Mouse (Mus musculus): ENCODE data around the gene Hps4. TPM values are rescaled to one million over a fixed set of nuclear protein-coding genes. Genes with fewer than 3 reads are reported as not detected.
"Not testable (repeated sequence)": the region's sequence is repeated elsewhere in the genome, so short reads cannot be mapped to it uniquely, and the experiment has no call there.

Gene Hps4
- polyA plus RNA-seq, 1 experiment from 2014 or later, result 42.9 TPM

DNA sequence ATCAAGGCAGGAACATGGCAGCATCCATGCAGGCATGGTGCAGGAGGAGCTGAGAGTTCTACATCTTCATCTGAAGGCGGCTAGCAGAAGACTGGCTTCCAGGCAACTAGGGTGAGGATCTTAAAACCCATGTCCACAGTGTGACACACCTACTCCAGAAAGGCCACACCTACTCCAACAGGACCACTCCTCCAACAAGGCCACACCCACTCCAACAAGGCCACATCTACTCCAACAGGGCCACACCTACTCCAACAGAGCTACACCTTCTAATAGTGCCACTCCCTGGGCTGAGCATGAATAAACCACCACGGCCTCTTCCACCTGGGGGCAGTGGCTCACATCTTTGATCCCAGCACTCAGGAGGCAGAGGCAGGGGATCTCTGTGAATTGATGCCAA is 23.5 kb upstream of the Hps4 start:
- 54% methylated on average over 2 of the region's 2 CpGs for WGBS
- DNase-seq (ENCODE audit: low spot score); H3K4me3 ChIP-seq (ENCODE audit: low read depth, low read length); H3K4me2 ChIP-seq (ENCODE audit: low read length); H3K27ac ChIP-seq (ENCODE audit: low read depth); H3K4me1 ChIP-seq (replicated peaks; ENCODE audit: control insufficient read depth, insufficient read depth, low read length); H3K9ac ChIP-seq (ENCODE audit: low read length); H3K9me3 ChIP-seq (ENCODE audit: control insufficient read depth, low read length); H3K27me3 ChIP-seq (replicated peaks; ENCODE audit: control insufficient read depth, insufficient read depth, low read length); ATAC-seq (replicated peaks; ENCODE audit: low FRiP score, low TSS enrichment, low read depth): not testable (repeated sequence)
- peaks cover 11% of the 10 kb centered on the region for H3K36me3 ChIP-seq (ENCODE audit: control insufficient read depth, insufficient read depth, low read length)

GRCm38 (mm10) chr5:112320379-112320778 is 22.5 kb upstream of the Hps4 start:
- Histone ChIP-seq H3K27ac (ENCODE audit: low read depth) (no peak overlapping the region), H3K4me2 (ENCODE audit: low read length) (no peak overlapping the region), H3K9me3 (ENCODE audit: control insufficient read depth, low read length) (no peaks in the 10 kb centered on the region), H3K36me3 (ENCODE audit: control insufficient read depth, insufficient read depth, low read length) (peaks cover 3% of the 10 kb centered on the region), H3K27me3 (replicated peaks; ENCODE audit: control insufficient read depth, insufficient read depth, low read length) (no peaks in the 10 kb centered on the region), H3K9ac (ENCODE audit: low read length) (no peak overlapping the region), H3K4me3 (ENCODE audit: low read depth, low read length) (no peak overlapping the region), H3K4me1 (replicated peaks; ENCODE audit: control insufficient read depth, insufficient read depth, low read length) (peaks cover 6% of the 10 kb centered on the region)
- WGBS, result 76% methylated on average over 5 of the region's 5 CpGs
- no peak for ATAC-seq (replicated peaks; ENCODE audit: low FRiP score, low TSS enrichment, low read depth)
- DNase-seq (ENCODE audit: low spot score), result no peak

DNA sequence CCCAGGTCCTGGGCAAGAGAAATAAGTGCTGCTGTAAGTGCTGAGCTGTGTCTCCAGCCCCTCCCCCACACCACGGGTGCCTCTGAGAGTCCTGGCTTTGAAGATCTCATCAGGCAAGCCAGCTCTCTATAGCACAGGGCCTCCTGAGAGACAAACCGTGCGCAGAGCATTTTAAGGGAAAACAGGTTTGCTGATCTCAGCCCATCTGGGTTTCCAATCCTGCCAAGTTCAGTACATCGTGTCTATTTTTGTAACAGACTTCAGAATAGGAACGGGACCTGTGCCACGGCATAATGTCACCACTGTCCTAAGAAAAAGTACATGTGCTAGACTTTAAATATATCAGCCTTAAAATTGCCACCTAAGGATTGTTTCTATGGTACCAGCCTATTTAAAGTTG is 21.9 kb upstream of the Hps4 start:
- Histone ChIP-seq H3K36me3 (ENCODE audit: control insufficient read depth, insufficient read depth, low read length) (no peaks in the 10 kb centered on the region), H3K9me3 (ENCODE audit: control insufficient read depth, low read length) (no peaks in the 10 kb centered on the region), H3K4me2 (ENCODE audit: low read length) (no peak overlapping the region), H3K27ac (ENCODE audit: low read depth) (no peak overlapping the region), H3K4me1 (replicated peaks; ENCODE audit: control insufficient read depth, insufficient read depth, low read length) (peaks cover 7% of the 10 kb centered on the region), H3K4me3 (ENCODE audit: low read depth, low read length) (no peak overlapping the region), H3K27me3 (replicated peaks; ENCODE audit: control insufficient read depth, insufficient read depth, low read length) (no peaks in the 10 kb centered on the region), H3K9ac (ENCODE audit: low read length) (no peak overlapping the region)
- DNase-seq (ENCODE audit: low spot score) (no peak), ATAC-seq (replicated peaks; ENCODE audit: low FRiP score, low TSS enrichment, low read depth) (no peak)
- 87% methylated on average over 6 of the region's 6 CpGs for WGBS

DNA sequence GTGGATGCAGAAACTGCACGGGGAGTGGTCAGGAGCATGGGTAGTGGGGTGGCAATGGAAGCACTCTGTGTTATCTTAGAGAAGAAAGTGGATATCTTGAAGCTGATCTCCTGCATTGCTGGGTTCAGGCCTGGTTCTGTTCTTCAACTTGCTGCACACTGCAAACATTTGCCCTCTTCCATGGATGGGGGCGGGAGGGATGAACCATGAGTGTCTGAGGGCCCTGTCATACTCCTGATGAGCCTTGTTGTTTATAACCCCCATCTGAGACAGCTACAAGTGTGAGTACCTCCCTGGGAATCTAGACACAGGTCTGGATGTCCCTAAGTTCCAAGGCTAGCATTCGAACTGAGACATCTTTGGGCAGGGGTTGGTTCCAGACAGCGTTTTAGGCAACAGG is 21.5 kb upstream of the Hps4 start:
- no peaks in the 10 kb centered on the region for H3K36me3 ChIP-seq (ENCODE audit: control insufficient read depth, insufficient read depth, low read length)
- 75% methylated on average over 4 of the region's 4 CpGs for WGBS
- H3K27me3 ChIP-seq (replicated peaks; ENCODE audit: control insufficient read depth, insufficient read depth, low read length), result no peaks in the 10 kb centered on the region
- H3K27ac ChIP-seq (ENCODE audit: low read depth), result no peak overlapping the region
- no peak for DNase-seq (ENCODE audit: low spot score)
- no peaks in the 10 kb centered on the region for H3K9me3 ChIP-seq (ENCODE audit: control insufficient read depth, low read length)
- no peak overlapping the region for H3K4me3 ChIP-seq (ENCODE audit: low read depth, low read length)
- no peak overlapping the region for H3K4me2 ChIP-seq (ENCODE audit: low read length)
- ATAC-seq (replicated peaks; ENCODE audit: low FRiP score, low TSS enrichment, low read depth), result no peak
- H3K4me1 ChIP-seq (replicated peaks; ENCODE audit: control insufficient read depth, insufficient read depth, low read length), result peaks cover 7% of the 10 kb centered on the region
- H3K9ac ChIP-seq (ENCODE audit: low read length), result no peak overlapping the region

GRCm38 (mm10) chr5:112323246-112323645 is 19.6 kb upstream of the Hps4 start:
- Histone ChIP-seq H3K27me3 (replicated peaks; ENCODE audit: control insufficient read depth, insufficient read depth, low read length) (no peaks in the 10 kb centered on the region), H3K9me3 (ENCODE audit: control insufficient read depth, low read length) (no peaks in the 10 kb centered on the region), H3K4me3 (ENCODE audit: low read depth, low read length) (no peak overlapping the region), H3K36me3 (ENCODE audit: control insufficient read depth, insufficient read depth, low read length) (peaks cover 6% of the 10 kb centered on the region), H3K4me1 (replicated peaks; ENCODE audit: control insufficient read depth, insufficient read depth, low read length) (peaks cover 14% of the 10 kb centered on the region), H3K9ac (ENCODE audit: low read length) (no peak overlapping the region), H3K4me2 (ENCODE audit: low read length) (no peak overlapping the region), H3K27ac (ENCODE audit: low read depth) (no peak overlapping the region)
- ATAC-seq (replicated peaks; ENCODE audit: low FRiP score, low TSS enrichment, low read depth), result no peak
- no peak for DNase-seq (ENCODE audit: low spot score)
- 84% methylated on average over 6 of the region's 6 CpGs for WGBS

GRCm38 (mm10) chr5:112324637-112325545 is 18.0 kb upstream of the Hps4 start:
- DNase-seq (ENCODE audit: low spot score) (peak; percentile 68), ATAC-seq (replicated peaks; ENCODE audit: low FRiP score, low TSS enrichment, low read depth) (peak; percentile 73)
- Histone ChIP-seq H3K4me1 (replicated peaks; ENCODE audit: control insufficient read depth, insufficient read depth, low read length) (peaks cover 14% of the 10 kb centered on the region), H3K4me2 (ENCODE audit: low read length) (peak overlapping the region; percentile 53), H3K36me3 (ENCODE audit: control insufficient read depth, insufficient read depth, low read length) (peaks cover 22% of the 10 kb centered on the region), H3K27me3 (replicated peaks; ENCODE audit: control insufficient read depth, insufficient read depth, low read length) (no peaks in the 10 kb centered on the region), H3K27ac (ENCODE audit: low read depth) (peak overlapping the region; percentile 63), H3K9me3 (ENCODE audit: control insufficient read depth, low read length) (no peaks in the 10 kb centered on the region), H3K9ac (ENCODE audit: low read length) (peak overlapping the region; percentile 11; the same call in 1 of the 2 replicates), H3K4me3 (ENCODE audit: low read depth, low read length) (peak overlapping the region; percentile 81)
- 16% methylated on average over 24 of the region's 24 CpGs for WGBS

DNA sequence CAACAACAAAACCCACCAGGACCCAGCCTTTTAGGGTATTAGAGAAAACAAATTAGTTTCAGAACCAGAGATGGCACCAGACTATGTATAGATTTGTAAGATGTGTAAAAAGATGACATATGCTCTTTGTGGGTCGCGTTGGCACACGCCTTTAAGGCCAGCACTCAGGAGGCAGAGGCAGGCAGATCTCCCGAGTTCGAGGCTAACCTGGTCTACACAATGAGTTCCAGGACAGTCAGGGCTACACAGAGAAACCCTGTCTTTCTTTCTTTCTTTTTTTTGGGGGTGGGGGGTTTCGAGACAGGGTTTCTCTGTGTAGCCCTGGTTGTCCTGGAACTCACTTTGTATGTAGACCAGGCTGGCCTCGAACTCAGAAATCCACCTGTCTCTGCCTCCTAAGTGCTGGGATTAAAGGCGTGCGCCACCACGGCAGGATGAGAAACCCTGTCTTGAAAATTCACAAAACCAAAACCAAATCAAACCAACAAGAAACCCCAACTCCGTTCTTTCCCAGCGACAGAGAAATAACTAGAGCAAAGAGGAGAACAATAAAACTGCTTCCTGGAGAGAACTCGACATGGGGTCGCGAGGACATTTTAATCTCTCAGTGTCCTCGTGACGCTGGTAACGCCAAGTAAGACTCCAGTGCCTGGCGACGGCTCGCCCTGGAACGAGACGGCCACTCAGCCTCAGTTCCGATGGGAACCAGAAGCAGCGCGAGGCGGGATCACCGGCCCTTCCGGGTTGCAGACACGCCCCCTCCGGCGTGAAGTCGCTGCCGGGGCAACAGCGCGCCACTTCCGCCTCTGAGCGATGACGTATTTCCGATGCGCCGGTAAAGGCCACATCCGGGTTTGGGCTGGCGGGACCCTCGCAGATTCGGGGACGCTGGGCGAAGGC is 17.1 kb upstream of the Hps4 start, which contains the start of gene Tfip11:
Gene Tfip11, plus strand, starts transcription at position 813 of the 900 bp plus-strand sequence.
- Histone ChIP-seq H3K9ac (ENCODE audit: low read length) (peak within 1 kb of the TSS; percentile 61), H3K36me3 (ENCODE audit: control insufficient read depth, insufficient read depth, low read length) (peaks cover 30% of the 10 kb centered on the region), H3K4me1 (replicated peaks; ENCODE audit: control insufficient read depth, insufficient read depth, low read length) (peaks cover 14% of the 10 kb centered on the region), H3K4me3 (ENCODE audit: low read depth, low read length) (peak within 1 kb of the TSS; percentile 81), H3K27ac (ENCODE audit: low read depth) (peak within 1 kb of the TSS; percentile 77), H3K27me3 (replicated peaks; ENCODE audit: control insufficient read depth, insufficient read depth, low read length) (no peaks in the 10 kb centered on the region), H3K4me2 (ENCODE audit: low read length) (peak within 1 kb of the TSS; percentile 73), H3K9me3 (ENCODE audit: control insufficient read depth, low read length) (no peaks in the 10 kb centered on the region)
- ATAC-seq (replicated peaks; ENCODE audit: low FRiP score, low TSS enrichment, low read depth) (peak; percentile 84), DNase-seq (ENCODE audit: low spot score) (peak; percentile 99)
- 8% methylated on average over 48 of the region's 48 CpGs for WGBS

DNA sequence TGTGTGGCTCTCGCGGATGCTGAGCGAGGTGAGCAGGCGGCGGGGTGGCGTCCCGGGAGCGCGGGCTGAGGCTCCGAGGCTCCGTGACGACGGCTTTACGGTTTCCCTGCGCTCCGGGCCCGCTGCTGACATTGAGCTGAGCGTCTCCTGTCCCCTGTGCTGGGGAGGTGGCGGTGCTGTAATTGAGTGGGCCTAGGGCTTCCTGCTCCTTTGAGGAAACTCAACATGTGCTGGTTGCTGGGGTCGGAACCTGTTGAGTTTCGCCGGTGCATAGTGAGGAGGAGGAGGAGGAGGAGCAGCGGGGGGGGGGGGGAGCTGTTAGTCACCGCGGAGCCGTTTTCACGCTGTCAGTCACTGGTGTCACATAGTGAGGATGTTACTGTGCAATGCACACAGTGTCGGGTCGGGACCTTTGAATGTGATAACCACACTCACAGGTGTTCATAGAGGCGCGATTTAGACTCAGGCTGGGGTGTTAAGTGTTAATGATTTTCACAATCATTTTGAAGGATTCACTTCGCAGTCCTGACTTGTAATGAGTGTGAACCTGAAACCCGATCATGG is 16.4 kb upstream of the Hps4 start:
- DNase-seq (ENCODE audit: low spot score) (no peak), ATAC-seq (replicated peaks; ENCODE audit: low FRiP score, low TSS enrichment, low read depth) (peak; percentile 59)
- Histone ChIP-seq H3K36me3 (ENCODE audit: control insufficient read depth, insufficient read depth, low read length) (peaks cover 37% of the 10 kb centered on the region), H3K9ac (ENCODE audit: low read length) (peak overlapping the region; percentile 61), H3K4me1 (replicated peaks; ENCODE audit: control insufficient read depth, insufficient read depth, low read length) (peaks cover 14% of the 10 kb centered on the region), H3K9me3 (ENCODE audit: control insufficient read depth, low read length) (no peaks in the 10 kb centered on the region), H3K27ac (ENCODE audit: low read depth) (peak overlapping the region; percentile 77; the same call in 1 of the 2 replicates), H3K4me3 (ENCODE audit: low read depth, low read length) (peak overlapping the region; percentile 81), H3K4me2 (ENCODE audit: low read length) (peak overlapping the region; percentile 73), H3K27me3 (replicated peaks; ENCODE audit: control insufficient read depth, insufficient read depth, low read length) (no peaks in the 10 kb centered on the region)
- 1% methylated on average over 33 of the region's 33 CpGs for WGBS
